Mouse (Mus musculus) layer of hippocampus, adult 11-12 months (tissue): ENCODE measurements around the gene Hoxb9.

Source experiments
- DNase-seq: peaks from one replicate; pipeline ENCODE4 v3.0.0; 2022; ENCODE audit warnings: low spot score

The Hoxb9 gene

GRCm38 (mm10) chr11:96267021-96267920 lies 4.0 kb upstream of the Hoxb9 start:
- no peak for DNase-seq

- no peak for DNase-seq
Measured at GRCm38 (mm10) chr11:96268031-96268745, 3.1 kb upstream of the Hoxb9 start.

- no peak for DNase-seq
Measured at GRCm38 (mm10) chr11:96269869-96270268, 1.4 kb upstream of the Hoxb9 start.

GRCm38 (mm10) chr11:96271541-96272011 lies 319 bp downstream of the Hoxb9 start:
- no peak for DNase-seq

- DNase-seq, result no peak
Measured at GRCm38 (mm10) chr11:96272024-96272921, 1.0 kb downstream of the Hoxb9 start.

GRCm38 (mm10) chr11:96274428-96274827 lies 3.2 kb downstream of the Hoxb9 start:
- no peak for DNase-seq

- no peak for DNase-seq
Measured at GRCm38 (mm10) chr11:96275896-96276295, 4.6 kb downstream of the Hoxb9 start.

- DNase-seq, result no peak
Measured at GRCm38 (mm10) chr11:96277151-96278044, 6.1 kb downstream of the Hoxb9 start.

- no peak for DNase-seq
Measured at GRCm38 (mm10) chr11:96278324-96278723, 7.1 kb downstream of the Hoxb9 start.

- DNase-seq, result peak; percentile 82
Measured at GRCm38 (mm10) chr11:96278773-96279172, 7.5 kb downstream of the Hoxb9 start.

GRCm38 (mm10) chr11:96279421-96280233 lies 8.4 kb downstream of the Hoxb9 start:
- DNase-seq, result no peak

GRCm38 (mm10) chr11:96280399-96281378 lies 9.4 kb downstream of the Hoxb9 start:
- DNase-seq, result no peak

GRCm38 (mm10) chr11:96281396-96281795 lies 10.1 kb downstream of the Hoxb9 start:
- no peak for DNase-seq

GRCm38 (mm10) chr11:96281855-96282570 lies 10.8 kb downstream of the Hoxb9 start, which contains the start of gene Hoxb8:
Hoxb8 (plus strand) TSS chr11:96281905.
- DNase-seq, result no peak

- no peak for DNase-seq
Measured at GRCm38 (mm10) chr11:96282795-96283430, 11.7 kb downstream of the Hoxb9 start.

- no peak for DNase-seq
Measured at GRCm38 (mm10) chr11:96284041-96284749, 12.9 kb downstream of the Hoxb9 start.
